Mouse (Mus musculus): Measurements from ENCODE around the gene Wdfy3.
A peak's percentile ranks its signal among the peaks of the same experiment; 100 is the strongest.
"Not testable (repeated sequence)": the region's sequence is repeated elsewhere in the genome, so short reads cannot be mapped to it uniquely, and the experiment has no call there.

The Wdfy3 gene

DNA sequence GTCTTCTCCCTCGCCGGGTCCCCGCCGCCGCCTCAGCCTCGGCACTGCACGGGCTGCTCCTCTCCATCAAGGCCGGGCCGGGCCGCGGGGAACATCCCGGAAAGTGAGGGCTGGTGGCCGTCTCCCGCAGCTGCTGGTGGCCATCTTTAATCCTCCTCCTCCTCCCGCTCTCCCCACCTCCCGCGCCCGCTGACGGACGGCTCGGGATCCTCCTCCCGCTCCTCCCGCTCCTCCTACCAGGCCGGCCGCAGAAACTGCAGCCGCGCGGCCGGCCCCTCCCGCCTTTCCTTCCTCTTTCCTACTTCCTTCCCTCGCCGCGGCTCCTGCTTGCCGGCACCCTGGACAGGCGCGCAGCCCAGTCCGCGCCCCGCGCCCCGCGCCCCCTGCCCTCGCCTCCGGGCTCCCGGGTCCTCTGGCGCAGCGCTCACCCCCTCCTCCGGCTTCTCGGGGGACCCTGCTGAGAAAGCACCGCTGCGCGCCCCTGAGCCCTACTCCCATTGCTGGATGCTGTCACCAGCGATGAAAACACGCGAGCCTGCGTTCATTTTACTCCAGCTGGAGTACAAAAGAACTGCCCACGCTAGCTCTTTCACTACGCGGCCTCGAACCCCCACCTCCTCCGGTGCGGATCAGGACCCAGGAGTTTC, at the start of gene Wdfy3:
Gene Wdfy3, minus strand, starts transcription at position 155 of the 647 bp plus-strand sequence.
- DNase-seq (ENCODE audit: extremely low spot score, low read depth, low spot score), result no peak

DNA sequence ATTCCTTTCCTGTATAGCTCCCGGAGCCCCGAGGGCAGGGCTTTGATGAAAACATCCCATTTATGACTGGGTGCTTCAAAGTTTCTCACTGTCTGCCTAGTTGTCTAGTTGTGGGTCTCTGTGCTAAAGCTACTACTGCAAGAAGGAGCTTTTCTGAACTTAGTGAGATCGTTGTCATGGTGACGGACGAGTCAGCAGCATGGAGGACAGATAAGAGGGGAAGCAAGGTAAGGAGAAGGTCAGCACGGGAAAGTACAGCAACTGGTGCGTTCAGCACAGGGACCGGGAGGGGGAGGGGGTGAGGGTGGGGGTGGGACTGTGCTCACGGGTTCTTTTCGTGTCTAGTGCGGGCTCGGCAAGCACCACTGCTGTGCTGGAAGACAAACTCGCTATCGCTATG, 43.3 kb upstream of the Wdfy3 start:
- DNase-seq (ENCODE audit: extremely low spot score, low read depth, low spot score), result no peak

DNA sequence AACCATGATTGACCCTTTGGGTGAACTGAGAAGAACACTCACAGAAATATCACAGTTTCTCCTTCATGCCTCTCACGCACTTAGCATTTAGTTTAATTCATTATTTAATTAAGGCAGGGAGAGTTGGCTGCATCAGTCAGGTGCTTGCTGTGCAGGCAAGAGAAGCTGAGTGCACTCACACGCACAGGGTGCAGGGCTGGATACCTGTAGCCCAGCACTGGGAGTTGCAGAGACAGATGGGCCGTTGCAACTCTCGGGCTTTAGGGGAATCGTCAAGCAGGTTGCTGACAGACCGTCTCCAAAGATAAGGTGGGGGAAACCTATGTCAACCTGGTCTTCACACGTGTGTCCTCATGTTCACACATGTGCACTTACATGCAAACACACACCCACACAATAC, 42.3 kb upstream of the Wdfy3 start:
- no peak for DNase-seq (ENCODE audit: extremely low spot score, low read depth, low spot score)

DNA sequence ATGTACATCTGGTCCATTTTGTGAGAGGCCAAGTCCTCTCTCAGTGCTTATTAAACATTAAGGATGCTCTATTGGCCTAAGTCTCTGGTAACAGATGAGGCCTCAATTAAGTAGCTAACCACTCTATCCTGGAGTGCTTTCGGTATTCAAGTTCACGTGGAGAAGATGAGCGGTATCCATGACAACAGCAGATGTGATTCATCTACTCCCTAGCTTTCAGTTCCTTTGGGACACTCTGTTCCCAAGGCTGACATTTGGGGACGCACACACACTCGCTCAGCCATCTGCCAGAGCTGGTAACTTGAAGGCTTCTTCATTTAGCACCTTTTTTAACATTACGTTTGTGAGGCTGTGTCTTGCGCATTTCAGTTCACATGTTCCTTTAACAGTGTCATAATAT, 40.3 kb upstream of the Wdfy3 start:
- DNase-seq (ENCODE audit: extremely low spot score, low read depth, low spot score), result no peak

DNA sequence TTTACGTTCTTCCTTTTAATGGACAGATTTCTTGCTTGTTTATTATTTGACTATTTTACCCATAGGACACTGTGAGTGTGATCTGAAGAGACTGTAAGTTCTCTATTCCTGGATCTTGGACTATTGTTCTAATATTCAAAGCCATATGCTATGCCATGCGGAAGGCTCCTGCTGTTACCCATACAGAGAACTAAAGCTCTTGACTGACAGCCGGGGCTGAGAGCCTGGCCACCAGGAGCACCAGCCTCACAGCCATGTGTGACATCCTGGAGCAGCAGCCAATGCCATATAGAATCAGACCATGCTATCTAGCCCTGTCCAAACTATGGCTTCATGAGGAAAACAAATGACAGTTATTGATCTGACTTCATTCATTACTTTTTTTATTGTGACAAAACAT, 36.2 kb upstream of the Wdfy3 start:
- no peak for DNase-seq (ENCODE audit: extremely low spot score, low read depth, low spot score)

DNA sequence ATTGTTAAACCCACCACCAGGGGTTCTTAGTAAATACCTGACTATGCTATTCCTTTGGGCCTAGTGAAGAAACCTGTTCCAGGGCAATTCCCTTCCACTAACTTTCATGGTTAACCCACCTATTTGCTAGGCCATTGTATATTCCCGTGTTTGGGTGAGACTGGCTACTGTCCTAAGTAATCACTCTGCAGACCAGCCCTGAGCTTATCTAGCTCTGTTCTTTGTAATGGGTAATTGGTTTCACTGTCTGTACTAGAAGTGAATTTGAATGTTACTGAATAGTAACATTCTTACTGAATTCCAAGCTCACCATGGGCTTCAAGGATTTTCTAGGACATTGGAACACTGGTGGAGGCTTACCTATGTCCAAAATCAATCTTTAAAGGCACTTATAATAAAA, 32.1 kb upstream of the Wdfy3 start:
- not testable (repeated sequence) for DNase-seq (ENCODE audit: extremely low spot score, low read depth, low spot score)

DNA sequence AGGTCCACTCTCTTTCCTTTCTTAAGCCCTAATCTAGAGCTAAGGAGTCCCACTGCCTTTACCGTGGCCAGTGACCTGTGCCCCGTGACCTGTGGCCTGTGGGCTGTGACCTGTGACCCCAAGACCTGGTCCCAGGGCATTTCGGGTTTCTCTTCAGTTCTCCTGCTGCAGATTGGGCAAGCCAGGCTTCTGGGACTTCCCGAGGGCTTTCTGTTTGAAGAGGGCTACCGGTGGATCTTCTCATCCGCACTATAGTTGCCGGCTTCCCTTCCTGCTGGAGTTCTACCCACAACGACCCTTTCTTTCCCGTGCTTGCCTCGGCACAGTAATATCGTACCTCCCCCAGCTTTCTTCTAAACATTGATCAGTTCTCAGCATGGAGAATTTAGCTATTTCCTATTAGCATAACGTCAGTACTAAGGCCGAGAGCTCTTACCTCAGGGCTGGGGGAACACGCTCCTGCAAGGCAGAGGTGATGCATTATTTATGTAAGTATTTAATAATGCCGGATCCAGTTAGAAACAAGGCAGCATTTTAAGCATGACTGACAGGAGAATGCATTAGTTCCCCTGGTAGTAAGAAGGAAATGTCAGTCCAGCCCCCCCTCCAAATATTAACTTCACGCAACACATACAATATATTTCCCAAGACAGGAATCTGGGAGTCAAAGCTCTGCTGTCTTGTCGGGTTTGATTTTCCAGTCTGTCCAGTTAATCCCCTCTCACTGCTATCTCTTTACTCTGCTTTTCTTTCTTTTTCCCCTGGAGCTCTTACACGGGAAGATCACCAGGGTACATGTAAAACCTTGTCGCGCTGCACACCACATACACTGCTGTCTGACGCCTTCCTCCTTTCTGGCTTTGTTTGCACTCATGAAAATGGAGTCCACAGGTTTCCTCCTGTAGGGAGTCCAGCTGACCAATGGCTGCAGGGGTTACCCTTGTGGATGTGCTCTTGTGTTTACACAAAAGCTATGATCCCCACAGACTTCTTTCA, 30.8 kb upstream of the Wdfy3 start:
- no peak for DNase-seq (ENCODE audit: extremely low spot score, low read depth, low spot score)

DNA sequence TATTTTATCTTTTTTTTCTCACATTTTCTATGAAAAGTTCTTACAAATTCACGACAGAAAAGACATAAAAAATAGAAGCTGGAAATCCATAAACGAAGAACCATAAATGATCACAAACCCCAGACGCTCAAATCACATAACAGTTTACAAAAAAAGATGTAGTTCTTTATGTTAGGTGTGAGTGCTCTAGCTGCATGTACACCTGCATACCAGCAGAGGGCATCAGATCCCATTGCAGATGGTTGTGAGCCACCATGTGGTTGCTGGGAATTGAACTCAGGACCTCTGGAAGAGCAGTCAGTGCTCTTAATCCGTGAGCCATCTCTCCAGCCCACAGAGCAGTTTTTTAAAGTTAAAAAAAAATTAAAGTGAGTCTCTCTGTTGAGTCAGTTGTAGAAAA, 25.9 kb upstream of the Wdfy3 start:
- no peak for DNase-seq (ENCODE audit: extremely low spot score, low read depth, low spot score)

DNA sequence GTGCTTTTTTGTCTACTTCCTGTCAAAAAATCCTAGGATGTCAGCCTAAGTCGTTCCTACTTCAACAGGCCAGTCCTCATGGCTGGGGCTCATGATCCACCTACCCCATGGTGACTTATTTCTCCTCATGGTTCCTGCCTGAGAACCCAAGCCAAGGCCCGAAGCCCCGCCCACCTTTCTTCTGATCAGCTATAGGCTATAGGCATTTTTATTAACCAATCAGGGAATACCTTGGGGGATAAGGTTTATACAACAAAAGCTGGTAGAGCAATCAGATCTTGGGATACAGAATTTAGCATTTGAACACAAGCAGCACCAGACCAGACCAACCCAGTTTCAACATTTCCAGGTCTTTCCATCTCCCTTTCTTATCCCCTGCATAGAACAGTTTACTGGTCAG, 21.0 kb upstream of the Wdfy3 start:
- DNase-seq (ENCODE audit: extremely low spot score, low read depth, low spot score), result no peak

DNA sequence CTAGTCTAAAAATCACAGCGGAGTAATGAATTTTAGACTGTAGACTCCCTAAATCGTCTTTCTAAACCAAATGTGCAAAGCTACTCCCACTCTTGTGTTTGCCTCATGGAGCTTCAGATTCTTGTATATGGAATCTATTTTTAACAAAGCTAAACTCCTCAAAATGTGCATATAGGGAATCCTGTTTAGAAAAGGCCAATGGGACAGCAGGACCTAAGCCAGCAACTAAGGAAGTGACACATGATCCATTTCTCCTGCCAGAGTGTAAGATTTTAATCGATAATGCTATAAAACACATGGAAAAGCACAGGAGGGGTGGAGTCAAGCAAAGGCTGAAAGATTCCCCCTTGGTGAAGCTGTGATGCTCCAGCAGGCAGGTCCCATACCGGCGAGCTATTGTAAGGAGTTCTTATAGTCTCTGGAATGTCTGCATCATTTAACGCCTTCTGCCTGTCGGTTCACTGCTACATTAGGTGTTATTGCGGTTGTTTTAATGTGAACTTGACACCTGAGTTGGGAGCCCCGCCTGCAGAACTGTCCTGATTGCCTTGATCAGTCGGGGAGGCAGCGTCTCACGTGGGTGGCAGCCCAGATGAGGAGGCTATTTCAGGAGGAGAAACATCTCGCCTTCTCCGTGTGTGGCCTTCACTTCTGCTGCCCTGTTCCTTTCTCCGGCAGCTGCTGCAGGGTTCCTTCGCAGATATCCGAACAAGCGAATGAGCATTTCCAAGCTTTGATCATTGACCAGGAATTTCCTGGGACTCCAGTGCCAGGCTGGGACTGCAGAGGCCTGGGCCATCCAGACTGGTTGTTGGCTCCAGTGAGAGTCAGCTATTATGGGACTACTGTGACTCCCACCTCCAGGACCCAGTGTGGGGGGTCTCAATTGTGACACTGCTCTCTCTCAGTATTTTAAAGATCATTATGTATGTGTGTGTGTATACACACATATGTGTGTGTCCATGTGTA, 15.3 kb upstream of the Wdfy3 start:
- DNase-seq (ENCODE audit: extremely low spot score, low read depth, low spot score), result no peak

DNA sequence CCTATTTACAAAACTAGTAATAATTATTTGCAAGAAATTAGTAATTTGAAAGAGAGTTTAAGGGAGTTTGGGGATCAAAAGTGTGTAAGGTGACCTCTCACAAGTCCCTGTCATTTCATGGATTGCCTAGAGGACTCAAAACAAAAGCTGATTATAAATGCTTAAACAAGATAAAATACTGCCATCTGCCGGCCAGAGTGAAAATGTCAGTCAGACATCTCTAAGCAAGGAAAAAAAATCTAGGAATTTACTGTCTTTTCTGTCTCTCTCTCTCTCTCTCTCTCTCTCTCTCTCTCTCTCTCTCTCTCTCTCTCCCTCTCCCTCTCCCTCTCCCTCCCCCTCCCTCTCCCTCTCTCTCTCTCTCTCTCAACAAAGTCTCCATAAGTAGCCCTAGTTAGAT, 4.4 kb upstream of the Wdfy3 start:
- peak; percentile 70 for DNase-seq (ENCODE audit: extremely low spot score, low read depth, low spot score)

DNA sequence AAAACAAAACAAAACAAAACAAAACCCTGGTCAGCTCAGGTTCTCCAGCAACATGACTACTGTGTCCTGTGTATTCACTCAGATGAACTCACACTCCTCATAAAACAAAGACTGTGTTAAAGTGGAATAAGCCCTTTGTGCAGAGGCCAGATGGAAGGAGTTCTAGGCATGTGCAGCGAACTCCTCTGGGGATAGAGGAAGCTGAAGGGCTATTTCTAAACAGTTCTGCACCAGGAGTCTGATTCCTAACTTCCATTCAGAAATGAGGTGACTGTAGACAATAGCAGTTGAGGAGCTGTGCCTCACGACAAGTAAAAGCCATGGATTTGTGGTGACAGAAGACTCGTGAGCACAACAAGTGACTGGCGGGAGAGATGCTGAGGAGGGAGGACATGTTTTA, 2.3 kb upstream of the Wdfy3 start:
- DNase-seq (ENCODE audit: extremely low spot score, low read depth, low spot score), result no peak

DNA sequence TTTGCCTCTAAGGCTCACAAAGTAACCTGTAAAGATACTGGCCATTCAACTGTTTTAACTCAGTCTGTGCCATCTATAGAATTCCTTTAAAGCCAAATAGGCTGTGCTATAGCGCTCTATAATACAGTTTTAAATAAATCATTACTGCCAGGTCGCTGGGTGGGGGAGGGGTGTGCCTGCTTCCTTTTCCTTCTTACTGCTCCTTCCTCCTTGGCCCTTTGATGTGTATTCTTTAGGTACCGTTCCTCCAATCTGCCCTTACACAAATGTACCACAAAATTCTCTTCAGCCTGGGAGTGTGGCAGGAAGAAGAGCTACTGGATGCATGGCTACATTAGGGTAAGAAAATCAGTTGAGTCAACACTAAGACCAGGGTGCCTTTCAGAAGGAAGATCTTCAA, 1.5 kb upstream of the Wdfy3 start:
- DNase-seq (ENCODE audit: extremely low spot score, low read depth, low spot score), result no peak

DNA sequence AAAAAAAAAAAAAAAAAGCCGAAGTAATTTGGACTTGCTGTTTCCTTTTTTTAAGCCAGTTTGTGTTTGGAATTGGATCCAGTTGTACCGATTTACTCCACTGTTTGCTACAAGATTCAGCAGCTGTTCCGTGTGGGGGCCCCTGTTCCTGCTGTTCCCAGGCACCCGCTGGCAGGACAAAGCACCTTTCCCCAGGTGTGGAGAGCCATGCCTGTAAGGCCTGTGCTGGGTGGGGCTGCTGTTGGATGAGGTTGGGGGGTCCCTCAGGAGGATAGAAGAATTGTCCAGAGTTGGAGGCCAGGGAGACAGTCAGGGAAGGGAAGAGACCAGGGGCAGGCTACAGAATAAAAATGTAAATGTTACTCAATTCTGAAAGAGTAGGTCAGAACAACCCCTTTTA, 1.1 kb upstream of the Wdfy3 start:
- no peak for DNase-seq (ENCODE audit: extremely low spot score, low read depth, low spot score)

DNA sequence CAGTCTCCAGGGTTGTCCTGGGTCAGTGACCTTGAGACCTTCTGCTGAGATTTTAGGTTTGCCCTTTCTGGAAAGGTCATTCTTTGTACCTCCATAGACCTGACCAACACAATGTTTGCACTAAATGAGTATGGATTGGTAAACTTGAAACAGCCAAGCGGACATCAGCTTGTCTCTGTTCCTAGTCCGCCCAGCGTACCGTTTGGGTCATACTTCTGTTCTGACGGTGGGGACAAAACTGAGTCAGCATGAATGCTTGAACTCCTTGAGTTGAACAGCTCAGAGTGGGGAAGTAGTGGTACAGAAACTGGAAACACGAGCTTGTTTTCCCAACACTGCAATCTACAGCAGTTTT, 670 bp upstream of the Wdfy3 start:
- no peak for DNase-seq (ENCODE audit: extremely low spot score, low read depth, low spot score)

DNA sequence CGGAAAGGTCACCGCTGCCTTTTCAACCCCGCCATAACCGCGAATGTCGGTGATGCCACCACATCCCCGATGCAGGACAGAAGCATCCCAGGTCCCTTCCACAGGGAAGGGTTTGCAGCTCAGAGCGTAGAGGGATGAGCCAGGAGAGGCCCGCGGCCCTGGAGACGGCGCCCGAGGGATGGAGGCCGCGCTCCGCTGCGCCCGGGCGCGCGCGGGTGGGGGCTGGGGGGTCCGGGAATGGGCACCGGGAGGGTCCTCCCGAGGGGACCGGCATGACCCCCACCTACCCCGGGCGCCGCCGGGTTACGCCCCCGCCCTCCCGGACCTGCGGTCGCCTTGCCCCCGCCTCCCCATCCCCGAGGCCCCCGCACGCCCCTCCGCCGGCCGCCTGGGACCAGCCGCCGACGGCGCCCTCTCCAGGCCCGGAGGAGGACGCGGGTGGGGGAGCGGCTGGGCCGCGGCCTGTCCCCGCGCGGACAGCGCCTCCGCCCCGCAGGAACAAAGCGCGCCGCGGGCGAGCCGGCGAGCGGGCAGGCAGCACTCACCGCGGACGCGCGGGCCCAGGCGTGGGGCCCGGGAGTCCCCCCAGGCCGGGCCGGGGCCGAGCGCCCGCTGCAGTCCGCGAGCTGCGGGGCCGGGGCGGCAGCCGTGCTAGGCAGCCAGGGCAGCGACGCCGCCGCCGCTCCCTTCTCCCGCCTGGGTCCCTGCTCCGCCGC, 512 bp downstream of the Wdfy3 start:
- DNase-seq (ENCODE audit: extremely low spot score, low read depth, low spot score), result no peak

DNA sequence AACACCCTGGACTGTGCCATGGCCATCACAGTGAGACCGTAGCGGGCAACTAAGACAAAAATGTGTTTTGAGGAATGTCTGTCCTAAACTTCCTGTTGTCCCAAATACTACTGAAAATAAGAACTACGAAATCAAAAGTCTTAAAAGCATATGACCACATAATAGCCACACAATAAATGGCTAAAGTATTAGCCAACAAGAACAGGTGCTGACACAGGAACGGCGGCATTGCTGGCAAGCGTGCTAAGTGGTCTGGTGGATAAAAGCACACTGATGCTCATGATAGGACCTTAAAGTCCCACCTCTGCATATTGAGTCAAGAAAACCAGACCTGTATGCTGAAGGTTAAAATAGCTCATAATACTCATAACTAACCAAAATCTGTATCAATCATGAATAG, 3.3 kb downstream of the Wdfy3 start:
- no peak for DNase-seq (ENCODE audit: extremely low spot score, low read depth, low spot score)

DNA sequence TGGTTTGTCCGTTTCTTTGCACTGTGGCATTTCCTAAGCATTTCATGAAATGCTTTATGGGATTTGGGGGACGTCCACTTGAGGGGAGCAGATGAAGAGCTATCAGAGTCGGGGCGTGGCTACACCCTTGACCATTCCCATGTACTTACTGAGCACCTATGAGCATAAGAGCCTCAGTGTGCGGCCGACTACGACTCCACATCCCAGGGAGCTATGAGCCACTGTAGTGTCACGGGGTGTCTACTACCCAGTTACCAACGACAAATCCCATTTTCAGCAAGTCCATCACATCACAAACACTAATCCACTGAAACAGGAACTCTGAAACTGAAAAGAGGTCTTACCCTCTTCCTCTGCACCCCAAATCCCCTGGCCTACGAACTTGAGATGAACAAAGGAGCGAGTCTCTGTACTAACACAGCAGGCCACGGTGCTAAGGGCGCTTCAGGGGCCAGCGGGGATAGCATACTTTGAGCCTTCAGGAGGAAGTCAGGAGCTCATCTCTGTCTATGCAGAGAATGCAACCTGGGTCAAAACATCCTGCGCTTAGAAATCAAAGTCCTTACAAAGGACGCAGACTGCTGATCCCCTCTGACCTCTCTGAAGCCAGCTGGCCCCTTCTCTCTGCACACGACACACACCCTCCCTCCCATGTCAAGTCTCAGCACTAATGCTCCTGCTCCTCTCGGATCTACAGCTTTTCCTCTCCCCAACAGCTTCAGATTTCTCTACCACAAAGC, 6.5 kb downstream of the Wdfy3 start:
- DNase-seq (ENCODE audit: extremely low spot score, low read depth, low spot score), result no peak

DNA sequence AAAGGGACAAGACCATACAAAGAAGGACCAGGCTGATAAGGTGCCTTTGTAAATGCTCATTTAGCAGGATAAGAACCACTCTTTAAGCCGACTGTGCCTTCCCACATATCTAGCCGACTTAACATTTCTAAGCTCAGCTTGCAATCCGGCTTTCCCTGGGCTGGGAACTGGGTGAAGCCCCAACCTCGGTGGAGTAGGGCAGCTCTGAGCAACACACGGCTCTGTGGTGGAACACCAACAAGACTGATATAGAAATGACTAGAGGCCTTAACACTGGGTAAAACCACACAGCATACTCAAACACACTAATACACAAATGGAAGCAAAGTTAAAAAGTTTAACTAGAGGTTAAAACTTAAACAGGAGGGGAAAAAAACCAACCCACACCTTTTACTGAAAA, 7.9 kb downstream of the Wdfy3 start:
- DNase-seq (ENCODE audit: extremely low spot score, low read depth, low spot score), result no peak

DNA sequence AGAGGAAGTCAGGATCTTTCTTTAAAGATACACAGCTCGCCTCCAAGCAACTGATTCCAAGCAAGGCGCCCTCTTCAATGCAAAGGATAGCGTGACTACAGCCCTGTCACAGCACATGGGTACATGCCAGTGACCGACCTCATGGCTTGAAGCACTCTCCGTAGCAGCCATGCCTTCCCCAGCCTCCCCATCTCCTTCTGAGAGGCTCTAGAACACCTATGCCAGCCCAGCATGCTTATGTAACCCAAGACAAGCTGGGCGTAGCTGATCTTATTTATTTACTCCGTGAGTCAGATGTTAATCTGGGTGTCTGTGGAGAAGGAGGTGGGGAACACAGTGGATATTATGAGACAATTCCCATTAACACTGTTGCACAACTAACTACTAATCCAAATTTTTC, 13.8 kb downstream of the Wdfy3 start:
- no peak for DNase-seq (ENCODE audit: extremely low spot score, low read depth, low spot score)

Data from hindlimb bud, embryonic 11.5 days (tissue).